Mouse (Mus musculus) forebrain, embryonic 12.5 days (tissue): ENCODE results near the gene Fggy. TPM values are rescaled to one million over a fixed set of nuclear protein-coding genes. Genes with fewer than 3 reads are reported as not detected.

ENCODE experiments used
- ATAC-seq: fragments of 200-750 bp; cut with Nextera tagmentation; 2 replicates; pipeline ENCODE4 v1.8.0; 2017; ENCODE audit warnings: moderate TSS enrichment; ENCODE audit not compliant: low FRiP score
- H3K27ac ChIP-seq: fragments of 300-500 bp; sonication (generic); 2 replicates; pipeline ENCODE4 v1.5.1; 2016; ENCODE audit warnings: mild to moderate bottlenecking
- H3K27me3 ChIP-seq: fragments of 300-500 bp; sonication (generic); 2 replicates; pipeline ENCODE4 v1.6.1; 2016; ENCODE audit warnings: mild to moderate bottlenecking
- H3K36me3 ChIP-seq: fragments of 300-500 bp; sonication (generic); replicated peaks from 2 replicates; pipeline ENCODE4 v1.6.1; 2016; ENCODE audit warnings: mild to moderate bottlenecking
- H3K4me1 ChIP-seq: fragments of 300-500 bp; sonication (generic); 2 replicates; pipeline ENCODE4 v1.6.1; 2016
- H3K4me2 ChIP-seq: fragments of 300-500 bp; sonication (generic); 2 replicates; pipeline ENCODE4 v1.6.1; 2016; ENCODE audit warnings: mild to moderate bottlenecking, moderate library complexity
- H3K4me3 ChIP-seq: fragments of 300-500 bp; sonication (generic); replicated peaks from 2 replicates; pipeline ENCODE4 v1.5.1; 2016; ENCODE audit warnings: mild to moderate bottlenecking
- H3K9ac ChIP-seq: fragments of 300-500 bp; sonication (generic); 2 replicates; pipeline ENCODE4 v1.6.1; 2016; ENCODE audit warnings: mild to moderate bottlenecking
- H3K9me3 ChIP-seq: fragments of 300-500 bp; sonication (generic); 2 replicates; pipeline ENCODE4 v1.6.1; 2016
- WGBS: fragments of 180-500 bp; shearing (Covaris S2); methylation state at CpG from one replicate; pipeline ENCODE4 v1.1.7; 2016; 5-methylcytosine and 5-hydroxymethylcytosine counted together
- polyA plus RNA-seq: library from polyadenylated mRNA; unstranded; fragments of >200 nt; fragmentation: Nextera tagmentation; extraction: Ambion mirVana; gene quantifications from 2 replicates; pipeline ENCODE4 v1.2.1, GENCODE M21; 2016

Fggy gene
- polyA plus RNA-seq, 1 experiment from 2014 or later: 7.7 TPM

GRCm38 (mm10) chr4:95713271-95713670, 156.0 kb downstream of the Fggy start:
- Histone ChIP-seq H3K9me3 (no peaks in the 10 kb centered on the region), H3K27ac (no peak overlapping the region), H3K4me3 (no peak overlapping the region), H3K36me3 (no peaks in the 10 kb centered on the region), H3K4me2 (no peak overlapping the region), H3K27me3 (no peaks in the 10 kb centered on the region), H3K4me1 (no peaks in the 10 kb centered on the region), H3K9ac (no peak overlapping the region)
- WGBS: 86% methylated on average over 3 of the region's 3 CpGs
- ATAC-seq: no peak

GRCm38 (mm10) chr4:95716137-95716536, 158.8 kb downstream of the Fggy start:
- Histone ChIP-seq H3K4me1 (no peaks in the 10 kb centered on the region), H3K36me3 (no peaks in the 10 kb centered on the region), H3K9me3 (no peaks in the 10 kb centered on the region), H3K27me3 (no peaks in the 10 kb centered on the region), H3K4me2 (no peak overlapping the region), H3K4me3 (no peak overlapping the region), H3K27ac (no peak overlapping the region), H3K9ac (no peak overlapping the region)
- no peak for ATAC-seq
- 73% methylated on average over 3 of the region's 3 CpGs for WGBS

GRCm38 (mm10) chr4:95723615-95724014, 166.3 kb downstream of the Fggy start:
- no peaks in the 10 kb centered on the region for H3K9me3 ChIP-seq
- ATAC-seq: no peak
- H3K4me1 ChIP-seq: no peaks in the 10 kb centered on the region
- H3K9ac ChIP-seq: no peak overlapping the region
- no peak overlapping the region for H3K4me3 ChIP-seq
- H3K4me2 ChIP-seq: no peak overlapping the region
- H3K36me3 ChIP-seq: no peaks in the 10 kb centered on the region
- H3K27ac ChIP-seq: no peak overlapping the region
- no peaks in the 10 kb centered on the region for H3K27me3 ChIP-seq

DNA sequence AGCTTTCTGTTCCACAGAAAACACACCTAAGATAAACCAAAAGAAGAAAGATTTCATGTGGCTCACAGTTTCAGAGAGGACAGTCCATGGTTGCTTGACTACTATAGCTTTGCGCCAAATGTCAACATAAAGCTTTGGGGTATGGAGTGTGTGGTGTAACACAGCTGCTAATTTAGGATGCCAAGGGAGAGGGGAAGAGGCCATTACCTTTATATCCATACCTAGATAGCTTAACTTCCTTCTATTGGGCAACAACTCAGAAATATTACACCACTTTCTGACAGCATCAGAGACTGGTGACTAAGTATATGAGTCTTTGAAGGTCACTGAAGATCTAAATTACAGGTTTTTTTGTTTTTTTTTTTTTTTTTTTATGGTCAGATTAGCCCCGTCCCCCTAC, 169.1 kb downstream of the Fggy start:
- H3K36me3 ChIP-seq: no peaks in the 10 kb centered on the region
- H3K4me3 ChIP-seq: no peak overlapping the region
- ATAC-seq: no peak
- H3K27me3 ChIP-seq: no peaks in the 10 kb centered on the region
- no peaks in the 10 kb centered on the region for H3K9me3 ChIP-seq
- no peak overlapping the region for H3K9ac ChIP-seq
- no peak overlapping the region for H3K27ac ChIP-seq
- H3K4me1 ChIP-seq: peaks cover 8% of the 10 kb centered on the region; the same call in 1 of the 2 replicates
- WGBS: 94% methylated on average over 2 of the region's 2 CpGs
- H3K4me2 ChIP-seq: no peak overlapping the region

- Histone ChIP-seq H3K9me3 (no peaks in the 10 kb centered on the region), H3K36me3 (no peaks in the 10 kb centered on the region), H3K9ac (no peak overlapping the region), H3K4me3 (no peak overlapping the region), H3K27me3 (no peaks in the 10 kb centered on the region), H3K27ac (no peak overlapping the region), H3K4me1 (peaks cover 20% of the 10 kb centered on the region), H3K4me2 (no peak overlapping the region)
- no peak for ATAC-seq
- 34% methylated on average over 3 of the region's 3 CpGs for WGBS
Observed at GRCm38 (mm10) chr4:95729142-95729826, 172.0 kb downstream of the Fggy start.

GRCm38 (mm10) chr4:95731110-95731509, 173.8 kb downstream of the Fggy start:
- no peaks in the 10 kb centered on the region for H3K27me3 ChIP-seq
- no peaks in the 10 kb centered on the region for H3K9me3 ChIP-seq
- no peak overlapping the region for H3K9ac ChIP-seq
- H3K27ac ChIP-seq: no peak overlapping the region
- H3K4me2 ChIP-seq: no peak overlapping the region
- ATAC-seq: no peak
- WGBS: 80% methylated on average over 2 of the region's 2 CpGs
- H3K4me1 ChIP-seq: peaks cover 20% of the 10 kb centered on the region
- no peaks in the 10 kb centered on the region for H3K36me3 ChIP-seq
- no peak overlapping the region for H3K4me3 ChIP-seq

DNA sequence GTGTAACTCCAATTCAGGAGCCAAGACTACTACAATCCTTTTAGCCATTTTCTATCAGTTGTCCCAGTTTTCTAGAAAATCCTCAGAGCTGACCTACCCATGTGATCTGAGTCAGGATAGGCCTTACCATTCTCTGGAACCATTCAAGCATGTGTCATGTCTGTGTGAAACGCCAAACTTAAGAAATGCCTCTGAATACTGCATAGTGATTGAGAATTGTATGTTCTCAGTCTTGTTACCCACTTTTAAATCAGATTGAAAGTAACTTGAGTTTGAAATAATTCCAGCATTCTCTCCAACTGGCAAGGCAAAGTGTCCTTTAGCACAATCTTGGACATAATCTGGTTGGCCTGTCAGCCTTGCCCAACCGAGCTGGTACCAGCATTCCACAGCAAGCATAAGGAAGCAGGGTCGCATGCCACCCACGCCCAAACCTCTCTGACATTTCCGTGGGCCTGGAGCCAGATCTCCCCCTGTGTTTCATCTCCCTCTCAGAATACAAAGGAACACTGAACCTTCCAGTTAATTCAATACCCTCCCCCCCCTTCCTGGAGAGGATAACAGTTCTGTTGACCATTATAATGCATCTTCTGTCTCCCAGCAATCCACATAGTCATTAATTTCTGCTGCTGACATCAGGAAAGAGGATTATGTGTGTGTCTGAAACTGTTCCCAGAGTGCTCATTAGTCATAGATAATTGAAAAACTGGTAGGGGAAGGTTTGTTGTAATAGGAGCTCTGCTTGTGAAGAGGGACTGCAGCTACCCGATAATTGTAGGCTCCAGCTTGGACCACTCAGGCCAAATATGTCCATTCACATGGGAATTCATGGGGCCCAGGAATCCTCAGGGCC, 176.3 kb downstream of the Fggy start:
- WGBS: 10% methylated on average over 6 of the region's 6 CpGs
- H3K4me1 ChIP-seq: peaks cover 26% of the 10 kb centered on the region
- no peak overlapping the region for H3K4me2 ChIP-seq
- no peaks in the 10 kb centered on the region for H3K36me3 ChIP-seq
- H3K27ac ChIP-seq: peak overlapping the region; percentile 65
- no peaks in the 10 kb centered on the region for H3K9me3 ChIP-seq
- ATAC-seq: peak; percentile 79; the same call in 1 of the 2 replicates
- H3K9ac ChIP-seq: no peak overlapping the region
- H3K27me3 ChIP-seq: no peaks in the 10 kb centered on the region
- H3K4me3 ChIP-seq: no peak overlapping the region

- 95% methylated on average over 4 of the region's 4 CpGs for WGBS
- no peaks in the 10 kb centered on the region for H3K36me3 ChIP-seq
- H3K9me3 ChIP-seq: no peaks in the 10 kb centered on the region
- no peak overlapping the region for H3K27ac ChIP-seq
- H3K4me3 ChIP-seq: no peak overlapping the region
- H3K27me3 ChIP-seq: no peaks in the 10 kb centered on the region
- H3K4me2 ChIP-seq: no peak overlapping the region
- H3K4me1 ChIP-seq: peaks cover 18% of the 10 kb centered on the region
- ATAC-seq: no peak
- H3K9ac ChIP-seq: no peak overlapping the region
Observed at GRCm38 (mm10) chr4:95735967-95736366, 178.7 kb downstream of the Fggy start.

- ATAC-seq: no peak
- Histone ChIP-seq H3K9me3 (no peaks in the 10 kb centered on the region), H3K9ac (no peak overlapping the region), H3K4me2 (no peak overlapping the region), H3K27ac (no peak overlapping the region), H3K27me3 (no peaks in the 10 kb centered on the region), H3K4me1 (peaks cover 18% of the 10 kb centered on the region), H3K36me3 (no peaks in the 10 kb centered on the region), H3K4me3 (no peak overlapping the region)
- 68% methylated on average over 2 of the region's 2 CpGs for WGBS
Observed at GRCm38 (mm10) chr4:95736674-95737073, 179.4 kb downstream of the Fggy start.

DNA sequence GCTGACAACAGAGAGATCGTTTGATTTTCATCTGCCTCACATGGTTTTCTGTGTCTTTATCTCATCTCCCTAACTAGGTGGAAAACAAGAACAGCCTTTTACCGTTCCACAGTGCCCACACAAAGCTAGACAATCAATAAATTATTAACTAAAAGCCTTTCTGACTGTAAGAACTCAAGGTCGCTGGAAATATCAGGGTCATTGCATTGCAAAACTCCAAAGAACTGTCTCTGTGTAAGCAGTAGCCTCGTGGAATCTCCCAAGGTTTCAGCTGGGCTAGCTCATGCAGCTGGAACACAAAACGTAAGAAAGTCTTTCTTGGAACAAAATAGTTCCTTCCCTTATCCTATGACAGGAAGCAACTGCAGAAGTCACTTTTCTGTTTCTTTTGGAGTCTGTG, 180.9 kb downstream of the Fggy start:
- H3K36me3 ChIP-seq: no peaks in the 10 kb centered on the region
- H3K9ac ChIP-seq: no peak overlapping the region
- no peak for ATAC-seq
- H3K9me3 ChIP-seq: no peaks in the 10 kb centered on the region
- H3K4me2 ChIP-seq: no peak overlapping the region
- H3K27ac ChIP-seq: no peak overlapping the region
- H3K27me3 ChIP-seq: no peaks in the 10 kb centered on the region
- WGBS: 39% methylated on average over 5 of the region's 5 CpGs
- no peak overlapping the region for H3K4me3 ChIP-seq
- H3K4me1 ChIP-seq: peaks cover 17% of the 10 kb centered on the region

DNA sequence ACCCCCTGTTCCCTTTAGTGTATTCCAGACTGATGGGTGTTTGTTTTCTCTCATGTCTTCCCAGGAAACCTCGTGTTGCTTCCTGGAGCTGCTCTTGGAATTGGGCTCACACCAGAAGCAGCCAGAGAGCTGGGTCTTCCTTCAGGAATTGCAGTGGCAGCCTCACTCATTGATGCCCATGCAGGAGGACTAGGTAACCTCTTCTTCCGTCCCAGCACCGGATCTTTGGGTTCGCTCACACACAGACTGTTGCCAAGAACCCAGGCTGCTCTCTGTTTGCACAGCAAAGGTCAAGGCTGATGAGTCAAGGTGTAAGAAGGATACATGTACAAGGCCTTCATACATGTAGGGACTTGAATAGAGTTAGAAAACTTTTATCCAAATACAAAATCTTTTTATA, 181.4 kb downstream of the Fggy start:
- H3K4me1 ChIP-seq: peaks cover 12% of the 10 kb centered on the region
- H3K27ac ChIP-seq: no peak overlapping the region
- H3K9ac ChIP-seq: no peak overlapping the region
- H3K9me3 ChIP-seq: no peaks in the 10 kb centered on the region
- no peaks in the 10 kb centered on the region for H3K27me3 ChIP-seq
- ATAC-seq: no peak
- no peaks in the 10 kb centered on the region for H3K36me3 ChIP-seq
- H3K4me3 ChIP-seq: no peak overlapping the region
- WGBS: 87% methylated on average over 4 of the region's 4 CpGs
- no peak overlapping the region for H3K4me2 ChIP-seq

DNA sequence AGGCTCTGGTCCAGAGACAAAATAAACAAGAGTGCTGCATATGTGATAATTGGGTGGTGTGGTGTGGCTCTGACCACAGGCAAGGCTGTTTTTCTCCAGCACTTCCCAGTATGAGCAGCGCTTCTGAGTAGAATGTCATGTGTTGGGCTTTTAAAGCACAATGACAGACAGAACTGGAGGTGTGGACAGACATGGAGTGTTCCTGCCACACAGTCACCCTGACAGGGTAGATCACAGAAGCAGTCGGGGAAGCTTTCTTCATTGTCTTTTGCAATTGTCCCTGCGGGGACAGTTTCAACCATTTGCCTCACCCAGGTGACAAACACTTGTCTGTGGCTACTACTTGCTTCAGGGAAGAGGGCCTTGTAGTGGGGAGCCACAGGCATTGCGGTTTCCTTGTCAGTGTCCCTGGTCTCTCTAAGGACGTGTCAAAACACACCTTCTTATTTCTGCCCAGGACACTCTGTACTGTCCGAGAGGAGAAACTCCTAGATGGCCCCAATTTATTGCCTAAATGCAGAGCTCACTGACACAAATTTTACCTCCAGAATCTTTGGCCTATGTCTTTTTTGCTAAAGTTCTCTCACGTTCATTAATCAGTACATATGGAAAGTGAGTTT, 183.9 kb downstream of the Fggy start:
- no peaks in the 10 kb centered on the region for H3K36me3 ChIP-seq
- H3K27me3 ChIP-seq: no peaks in the 10 kb centered on the region
- WGBS: 86% methylated on average over 7 of the region's 7 CpGs

More for the DNA sequence above, 183.9 kb downstream of the Fggy start:
- Histone ChIP-seq H3K9ac (no peak overlapping the region), H3K27ac (no peak overlapping the region), H3K4me2 (no peak overlapping the region), H3K9me3 (no peaks in the 10 kb centered on the region), H3K4me1 (peaks cover 6% of the 10 kb centered on the region; the same call in 1 of the 2 replicates), H3K4me3 (no peak overlapping the region)
- no peak for ATAC-seq
